12 mouse cellular contexts compared by ENCODE assay signal in the genomic region with DNA sequence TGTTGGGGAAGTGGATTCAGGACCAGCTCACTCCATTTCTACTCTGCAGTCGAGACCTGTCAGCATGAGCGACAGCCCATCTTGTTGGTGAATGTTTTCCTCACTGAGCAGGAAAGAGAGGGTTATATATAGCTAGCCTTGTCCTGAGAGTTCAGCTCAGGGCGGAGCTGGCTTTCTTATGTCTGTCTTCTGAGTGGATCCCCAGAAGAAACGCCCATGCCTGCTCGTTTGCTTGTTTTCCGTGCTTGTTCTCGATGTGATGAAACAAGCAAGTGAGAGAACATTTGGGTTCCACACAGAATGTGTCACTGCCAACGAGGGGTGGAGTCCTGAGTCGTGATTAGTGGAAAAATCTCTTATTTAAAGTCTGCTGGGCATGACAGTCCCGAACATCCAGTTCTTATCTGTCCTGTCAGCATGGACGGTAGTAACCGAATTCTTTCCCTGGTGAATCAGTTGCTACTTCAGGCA. TPM values are rescaled to one million over a fixed set of nuclear protein-coding genes. Genes with fewer than 3 reads are reported as not detected.
DNase-seq lines count a peak whose midpoint lies in the region; ATAC-seq and TF ChIP-seq lines count a peak whose summit lies in the region.
"Had no signal": no experiment of that assay in that cellular context is flagged by ENCODE, and none has a peak within 500 bp of the region (broad histone marks: within the 10 kb centered on the region; RNA-seq: fewer than 3 reads in every experiment).

No protein-coding gene starts in this region.

- H3K4me2 ChIP-seq in myocyte (ENCODE audit: low read depth): peak overlapping the region; percentile 9
- no peak overlapping the region for H3K4me2 ChIP-seq in midbrain, embryonic 15.5 days
- H3K4me2 ChIP-seq in forebrain, embryonic 11.5 days (ENCODE audit: low read depth, low read length, severe bottlenecking): no peak overlapping the region
- H3K4me2 ChIP-seq in midbrain, embryonic 16.5 days (ENCODE audit: low read length): no peak overlapping the region

- no peak for TF ChIP-seq CTCF in layer of hippocampus, adult 2 months (conservative IDR thresholded peaks at IDR 0.05)

- DNase-seq in layer of hippocampus, adult 2 months (ENCODE audit: low spot score in 2 of 2): no peak
- no peak for DNase-seq in layer of hippocampus, postnatal 10 days (ENCODE audit: low spot score in 2 of 2)
- peak; percentile 78 to 84 for DNase-seq in heart, adult 9 months (ENCODE audit: low spot score in 2 of 2)
- peak; percentile 29 to 73 for DNase-seq in kidney, postnatal 36 days
- no peak for DNase-seq in forebrain, embryonic 11.5 days (ENCODE audit: low spot score)

- no peak overlapping the region for H3K9ac ChIP-seq in midbrain, embryonic 15.5 days
- no peak overlapping the region for H3K9ac ChIP-seq in forebrain, embryonic 11.5 days (ENCODE audit: low read length)
- no peak overlapping the region for H3K9ac ChIP-seq in midbrain, embryonic 16.5 days (ENCODE audit: low read depth, low read length)

- no peaks in the 10 kb centered on the region for H3K4me1 ChIP-seq in midbrain, embryonic 15.5 days
- H3K4me1 ChIP-seq in forebrain, embryonic 11.5 days (replicated peaks; ENCODE audit: control insufficient read depth, insufficient read depth, low read length): no peaks in the 10 kb centered on the region
- no peaks in the 10 kb centered on the region for H3K4me1 ChIP-seq in midbrain, embryonic 16.5 days (ENCODE audit: control insufficient read depth, insufficient read depth, low read length)

- no peak for TF ChIP-seq POLR2A in myocyte (IDR thresholded peaks at IDR 0.05; ENCODE audit: insufficient read length, low read depth)

- peaks cover 17% of the 10 kb centered on the region for H3K36me3 ChIP-seq in myocyte (ENCODE audit: control insufficient read depth, insufficient read depth)
- peaks cover 15% of the 10 kb centered on the region for H3K36me3 ChIP-seq in midbrain, embryonic 15.5 days (replicated peaks)
- H3K36me3 ChIP-seq in forebrain, embryonic 11.5 days (ENCODE audit: control insufficient read depth, insufficient read depth, low read length): no peaks in the 10 kb centered on the region; the same call in 1 of the 2 replicates
- peaks cover 28% of the 10 kb centered on the region for H3K36me3 ChIP-seq in midbrain, embryonic 16.5 days (ENCODE audit: control insufficient read depth, insufficient read depth, low read length)

- no peaks in the 10 kb centered on the region for H3K9me3 ChIP-seq in midbrain, embryonic 15.5 days
- no peaks in the 10 kb centered on the region for H3K9me3 ChIP-seq in forebrain, embryonic 11.5 days (ENCODE audit: control insufficient read depth, low read length)
- no peaks in the 10 kb centered on the region for H3K9me3 ChIP-seq in midbrain, embryonic 16.5 days (replicated peaks; ENCODE audit: control insufficient read depth, low read length, poor library complexity, severe bottlenecking)

- no peak overlapping the region for H3K4me3 ChIP-seq in layer of hippocampus, adult 2 months
- no peak overlapping the region for H3K4me3 ChIP-seq in myocyte
- no peak overlapping the region for H3K4me3 ChIP-seq in midbrain, embryonic 15.5 days
- no peak overlapping the region for H3K4me3 ChIP-seq in forebrain, embryonic 11.5 days (ENCODE audit: low read depth, low read length)
- H3K4me3 ChIP-seq in midbrain, embryonic 16.5 days (ENCODE audit: low read depth, low read length): no peak overlapping the region

- no peak for ATAC-seq in midbrain, embryonic 15.5 days (replicated peaks)
- ATAC-seq in forebrain, embryonic 11.5 days (replicated peaks; ENCODE audit: low FRiP score): no peak
- ATAC-seq in midbrain, embryonic 16.5 days: no peak
- ATAC-seq: hindbrain, postnatal 0 days had no signal

- H3K27me3 ChIP-seq in myocyte (ENCODE audit: control insufficient read depth, insufficient read depth, insufficient read length): no peaks in the 10 kb centered on the region
- H3K27me3 ChIP-seq in midbrain, embryonic 15.5 days (replicated peaks): no peaks in the 10 kb centered on the region
- no peaks in the 10 kb centered on the region for H3K27me3 ChIP-seq in forebrain, embryonic 11.5 days (ENCODE audit: control insufficient read depth, insufficient read depth, low read length)
- H3K27me3 ChIP-seq in midbrain, embryonic 16.5 days (ENCODE audit: control insufficient read depth, insufficient read depth, low read depth, low read length): no peaks in the 10 kb centered on the region

- H3K27ac ChIP-seq in layer of hippocampus, adult 2 months: peak overlapping the region; percentile 20; the same call in 1 of the 2 replicates
- no peak overlapping the region for H3K27ac ChIP-seq in midbrain, embryonic 15.5 days
- H3K27ac ChIP-seq in forebrain, embryonic 11.5 days (ENCODE audit: low read depth, low read length): no peak overlapping the region
- H3K27ac ChIP-seq in midbrain, embryonic 16.5 days (ENCODE audit: low read length): no peak overlapping the region
- H3K27ac ChIP-seq: hindbrain, postnatal 0 days; macrophage had no signal

- H3K79me2 ChIP-seq in myocyte (ENCODE audit: control insufficient read depth, insufficient read depth): no peaks in the 10 kb centered on the region

- no peak overlapping the region for H3ac ChIP-seq in myocyte (ENCODE audit: control insufficient read depth, insufficient read length)

- WGBS in midbrain, embryonic 15.5 days: 84% methylated on average over 12 of the region's 12 CpGs
- 85% methylated on average over 12 of the region's 12 CpGs for WGBS in forebrain, embryonic 11.5 days
- WGBS in midbrain, embryonic 16.5 days: 90% methylated on average over 12 of the region's 12 CpGs

TF ChIP-seq in myocyte, 11 proteins besides CTCF, POLR2A, EP300 and RAD21:
- TF ChIP-seq REST (IDR thresholded peaks at IDR 0.05; ENCODE audit: insufficient read depth, insufficient read length): no peak

RNA-seq across cellular contexts. Expression of a gene that starts 31.6 kb away (rescaled TPM):
- total RNA-seq in layer of hippocampus, adult 2 months (2021): not detected
- total RNA-seq in layer of hippocampus, postnatal 10 days (2021): under 1 TPM; 0.33 to 0.94 TPM
- not detected for polyA plus RNA-seq in myocyte (2012; fragmentation: generic; extraction: Trizol)
- polyA plus RNA-seq in midbrain, embryonic 15.5 days (2015; fragmentation: Nextera tagmentation; extraction: Ambion mirVana): 4.2 and 8.2 TPM in 2 replicates
- polyA plus RNA-seq in forebrain, embryonic 11.5 days (2014; fragmentation: Nextera tagmentation; extraction: Ambion mirVana): 0.98 and 1.1 TPM in 2 replicates
- 3.5 and 3.9 TPM in 2 replicates for polyA plus RNA-seq in midbrain, embryonic 16.5 days (2015; fragmentation: Nextera tagmentation; extraction: Ambion mirVana)
- polyA plus RNA-seq: macrophage had no signal

RNA-seq across cellular contexts. Expression of a gene that starts 38.7 kb away (rescaled TPM):
- total RNA-seq in layer of hippocampus, adult 2 months (2021): 1 to 10 TPM in 1 of 2 experiments, not detected in 1; 1.0 TPM
- not detected for total RNA-seq in layer of hippocampus, postnatal 10 days (2021)
- not detected for polyA plus RNA-seq in myocyte (2012; fragmentation: generic; extraction: Trizol)
- not detected in 2 replicates for polyA plus RNA-seq in midbrain, embryonic 15.5 days (2015; fragmentation: Nextera tagmentation; extraction: Ambion mirVana)
- not detected in 2 replicates for polyA plus RNA-seq in forebrain, embryonic 11.5 days (2014; fragmentation: Nextera tagmentation; extraction: Ambion mirVana)
- not detected in 2 replicates for polyA plus RNA-seq in midbrain, embryonic 16.5 days (2015; fragmentation: Nextera tagmentation; extraction: Ambion mirVana)
- total RNA-seq: hindbrain, postnatal 0 days had no signal
- polyA plus RNA-seq: hindbrain, postnatal 0 days; macrophage; neural tube, embryonic 14.5 days had no signal

RNA-seq across cellular contexts. Expression of a gene that starts 43.8 kb away (rescaled TPM):
- total RNA-seq in layer of hippocampus, adult 2 months (2021): not detected
- total RNA-seq in layer of hippocampus, postnatal 10 days (2021): not detected
- polyA plus RNA-seq in myocyte (2012; fragmentation: generic; extraction: Trizol): not detected
- 1.0 TPM in 1 of 2 replicates, not detected in the other for polyA plus RNA-seq in midbrain, embryonic 15.5 days (2015; fragmentation: Nextera tagmentation; extraction: Ambion mirVana)
- polyA plus RNA-seq in forebrain, embryonic 11.5 days (2014; fragmentation: Nextera tagmentation; extraction: Ambion mirVana): not detected in 2 replicates
- not detected in 2 replicates for polyA plus RNA-seq in midbrain, embryonic 16.5 days (2015; fragmentation: Nextera tagmentation; extraction: Ambion mirVana)
- total RNA-seq: hindbrain, postnatal 0 days; left cerebral cortex, adult 8-10 months had no signal
- polyA plus RNA-seq: hindbrain, postnatal 0 days; macrophage; neural tube, embryonic 14.5 days had no signal

Comparison
In these comparisons a context has a peak if more than half of its experiments do, and no peak if none do; other contexts are left out.
1. DNase-seq: peak in heart, adult 9 months (2 of 2) and kidney, postnatal 36 days (2 of 2); none in layer of hippocampus, adult 2 months (0 of 2), layer of hippocampus, postnatal 10 days (0 of 2) and forebrain, embryonic 11.5 days (single experiment).